Mouse (Mus musculus) C2C12 (cell line): ENCODE results near the gene Zfp784.

Experiments used
- CTCF ChIP-seq: IDR thresholded peaks from one replicate; pipeline ENCODE4 v1.5.1; 2011; ENCODE audit not compliant: control insufficient read depth, insufficient read depth, insufficient read length
- FOSL1 ChIP-seq: IDR thresholded peaks from one replicate; pipeline ENCODE4 v1.8.0; 2011; ENCODE audit warnings: mild to moderate bottlenecking, low read length; ENCODE audit not compliant: poor library complexity, insufficient read depth, severe bottlenecking

- TF ChIP-seq FOSL1 (no peak), CTCF (no peak)
These were observed 43.7 kb upstream of the Zfp784 start for GRCm38 (mm10) chr7:5081939-5082338.
